Mouse (Mus musculus): ENCODE measurements at regions not wholly inside any gene's neighbourhood (a gene's known extent, or its start where the extent isn't known, plus 50 kb on each side); places are given as distances from the start of the nearest gene placed in this dataset.

GRCm38 (mm10) chr3:60413749-60414148 lies 58.9 kb upstream of the Mbnl1 start:
- peak; percentile 93 for ATAC-seq

- no peak for ATAC-seq
Observed at GRCm38 (mm10) chr3:60417001-60417400, 55.6 kb upstream of the Mbnl1 start.

GRCm38 (mm10) chr3:60418652-60419051 lies 54.0 kb upstream of the Mbnl1 start:
- ATAC-seq: no peak

GRCm38 (mm10) chr3:60419216-60419615 lies 53.4 kb upstream of the Mbnl1 start:
- ATAC-seq: no peak
